Mouse (Mus musculus): Measurements from ENCODE around the gene Gm7075.

DNA sequence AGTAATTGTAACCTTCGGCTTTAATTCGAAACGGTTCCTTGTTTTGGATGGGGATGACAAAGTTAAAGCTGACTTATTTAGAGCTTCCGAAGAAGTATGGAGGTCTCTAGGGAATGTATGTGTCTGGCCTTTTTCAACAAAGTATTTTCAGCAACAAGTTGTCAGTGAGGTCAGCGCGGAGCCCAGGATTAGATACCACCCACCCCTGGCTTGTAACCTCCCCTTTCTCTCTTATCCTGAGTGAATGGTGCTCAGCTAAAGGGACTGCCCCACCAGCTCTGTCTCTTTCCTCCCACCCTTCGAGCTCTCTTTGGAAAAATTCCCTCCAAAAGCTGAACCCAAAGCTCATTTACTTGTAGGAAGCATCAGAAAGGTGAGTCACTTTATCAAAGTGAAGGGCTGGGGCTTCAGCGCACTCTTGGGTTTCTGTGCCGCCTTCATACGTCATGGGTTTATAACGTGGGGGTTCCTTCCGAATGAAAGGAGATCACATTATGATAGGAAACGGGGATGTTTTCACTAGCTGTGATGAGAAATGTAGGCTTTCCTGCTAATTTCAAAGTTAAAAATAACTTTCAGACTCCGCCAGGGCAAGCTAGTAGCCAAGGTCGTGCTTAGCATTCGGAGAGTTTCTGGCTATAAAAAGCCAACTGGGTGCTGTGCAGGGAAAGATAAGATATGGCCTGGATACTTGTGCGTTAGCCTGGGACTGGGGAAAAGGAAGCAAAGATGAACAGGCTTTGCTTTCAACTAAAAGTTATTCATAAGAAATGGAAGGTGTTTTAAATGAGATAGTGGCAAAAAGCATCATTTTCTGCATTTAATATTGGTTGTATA lies 35.9 kb upstream of the Gm7075 start:
- TF ChIP-seq POLR2A (IDR thresholded peaks at IDR 0.05; ENCODE audit: control insufficient read depth, low read depth, low read length) (no peak), CTCF (IDR thresholded peaks at IDR 0.05; ENCODE audit: control insufficient read depth, insufficient read depth, insufficient replicate concordance, low read depth, low read length) (no peak)
